Mouse (Mus musculus): ENCODE measurements around the gene Ift80.

DNA sequence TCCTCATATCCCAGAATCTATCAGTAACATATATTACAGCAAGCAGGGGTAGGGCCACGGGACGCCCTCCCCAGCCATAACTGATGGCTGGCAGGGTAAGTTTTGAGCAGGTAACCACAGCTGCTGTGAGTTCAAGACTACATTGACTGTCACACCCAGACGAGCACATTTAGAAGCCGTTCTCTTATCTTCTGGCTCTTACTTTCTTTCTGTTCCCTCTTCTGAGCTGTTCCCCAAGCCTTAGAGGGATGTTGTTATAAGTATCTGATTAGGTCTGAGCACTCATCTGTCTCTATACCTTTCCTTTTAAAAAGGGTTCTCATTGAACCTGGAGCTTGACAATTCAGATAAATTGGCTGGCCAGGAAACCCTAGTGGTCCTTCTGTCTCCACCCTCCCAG is 96.9 kb downstream of the Ift80 start:
- TF ChIP-seq CHD2 (IDR thresholded peaks at IDR 0.05; ENCODE audit: low read depth, low read length): no peak
- TF ChIP-seq ZC3H11A (IDR thresholded peaks at IDR 0.05; ENCODE audit: borderline replicate concordance, low read depth, low read length): no peak
- TF ChIP-seq MAFK (IDR thresholded peaks at IDR 0.05; ENCODE audit: insufficient read depth, low read depth, low read length): no peak
- no peak for TF ChIP-seq ZNF384 (IDR thresholded peaks at IDR 0.05; ENCODE audit: low read depth, low read length)
- no peak for TF ChIP-seq HCFC1 (IDR thresholded peaks at IDR 0.05; ENCODE audit: borderline replicate concordance, insufficient read depth, low read length)

Data from ES-E14 (cell line).